Mouse (Mus musculus): ENCODE measurements around the gene 4930404H24Rik. TPM values are rescaled to one million over a fixed set of nuclear protein-coding genes. Genes with fewer than 3 reads are reported as not detected.
A peak's percentile ranks its signal among the peaks of the same experiment; 100 is the strongest.
"Not testable (repeated sequence)": the region's sequence is repeated elsewhere in the genome, so short reads cannot be mapped to it uniquely, and the experiment has no call there.

The 4930404H24Rik gene
- polyA plus RNA-seq, 1 experiment from 2014 or later = not detected

GRCm38 (mm10) chr2:153483118-153483983 is 9.2 kb upstream of the 4930404H24Rik start:
- no peaks in the 10 kb centered on the region for H3K36me3 ChIP-seq (replicated peaks)
- H3K27ac ChIP-seq = peak overlapping the region; percentile 77
- peaks cover 38% of the 10 kb centered on the region for H3K4me1 ChIP-seq
- H3K27me3 ChIP-seq (ENCODE audit: poor library complexity, severe bottlenecking) = peaks cover 47% of the 10 kb centered on the region
- H3K4me3 ChIP-seq = peak overlapping the region; percentile 29
- H3K9me3 ChIP-seq = no peaks in the 10 kb centered on the region
- DNase-seq (ENCODE audit: extremely low spot score, low spot score) = peak; percentile 41
- WGBS = 12% methylated on average over 20 of the region's 20 CpGs

- Histone ChIP-seq H3K9me3 (no peaks in the 10 kb centered on the region), H3K27me3 (ENCODE audit: poor library complexity, severe bottlenecking) (peaks cover 54% of the 10 kb centered on the region), H3K27ac (peak overlapping the region; percentile 77), H3K4me3 (no peak overlapping the region), H3K4me1 (peaks cover 32% of the 10 kb centered on the region), H3K36me3 (replicated peaks) (no peaks in the 10 kb centered on the region)
- WGBS = 51% methylated on average over 4 of the region's 4 CpGs
- DNase-seq (ENCODE audit: extremely low spot score, low spot score) = no peak
These were observed 8.5 kb upstream of the 4930404H24Rik start for GRCm38 (mm10) chr2:153484071-153484470.

GRCm38 (mm10) chr2:153490116-153490515 is 2.5 kb upstream of the 4930404H24Rik start:
- no peaks in the 10 kb centered on the region for H3K9me3 ChIP-seq
- no peak overlapping the region for H3K27ac ChIP-seq
- peaks cover 71% of the 10 kb centered on the region for H3K27me3 ChIP-seq (ENCODE audit: poor library complexity, severe bottlenecking)
- H3K36me3 ChIP-seq (replicated peaks) = no peaks in the 10 kb centered on the region
- no peak for DNase-seq (ENCODE audit: extremely low spot score, low spot score)
- 80% methylated on average over 1 of the region's 1 CpGs for WGBS
- peaks cover 51% of the 10 kb centered on the region for H3K4me1 ChIP-seq
- H3K4me3 ChIP-seq = no peak overlapping the region

- 0 out of 2 replicates have a peak overlapping the region, but pooled peaks have one; percentile 87 for H3K27ac ChIP-seq
- no peaks in the 10 kb centered on the region for H3K9me3 ChIP-seq
- H3K4me3 ChIP-seq = no peak overlapping the region
- 12% methylated on average over 5 of the region's 5 CpGs for WGBS
- no peak for DNase-seq (ENCODE audit: extremely low spot score, low spot score)
- no peaks in the 10 kb centered on the region for H3K36me3 ChIP-seq (replicated peaks)
- H3K27me3 ChIP-seq (ENCODE audit: poor library complexity, severe bottlenecking) = peaks cover 74% of the 10 kb centered on the region
- peaks cover 56% of the 10 kb centered on the region for H3K4me1 ChIP-seq
These were observed 1.6 kb upstream of the 4930404H24Rik start for GRCm38 (mm10) chr2:153490940-153491339.

- peak overlapping the region; percentile 87 for H3K27ac ChIP-seq
- peak overlapping the region; percentile 73 for H3K4me3 ChIP-seq
These were observed 945 bp upstream of the 4930404H24Rik start for GRCm38 (mm10) chr2:153491512-153492178.

GRCm38 (mm10) chr2:153492179-153492517 is 442 bp upstream of the 4930404H24Rik start:
- Histone ChIP-seq H3K4me1 (peaks cover 68% of the 10 kb centered on the region), H3K27me3 (ENCODE audit: poor library complexity, severe bottlenecking) (peaks cover 86% of the 10 kb centered on the region), H3K27ac (peak overlapping the region; percentile 87)

More at GRCm38 (mm10) chr2:153491512-153492178, 945 bp upstream of the 4930404H24Rik start:
- WGBS = 12% methylated on average over 18 of the region's 18 CpGs
- DNase-seq (ENCODE audit: extremely low spot score, low spot score) = no peak
- Histone ChIP-seq H3K27me3 (ENCODE audit: poor library complexity, severe bottlenecking) (peaks cover 81% of the 10 kb centered on the region), H3K9me3 (no peaks in the 10 kb centered on the region), H3K4me1 (peaks cover 63% of the 10 kb centered on the region), H3K36me3 (replicated peaks) (no peaks in the 10 kb centered on the region)

GRCm38 (mm10) chr2:153493393-153493731 is 772 bp downstream of the 4930404H24Rik start:
- 22% methylated on average over 2 of the region's 2 CpGs for WGBS
- H3K27me3 ChIP-seq (ENCODE audit: poor library complexity, severe bottlenecking) = peaks cover 95% of the 10 kb centered on the region
- H3K4me1 ChIP-seq = peaks cover 79% of the 10 kb centered on the region

More at GRCm38 (mm10) chr2:153492179-153492517, 442 bp upstream of the 4930404H24Rik start:
- Histone ChIP-seq H3K4me3 (peak overlapping the region; percentile 73), H3K9me3 (no peaks in the 10 kb centered on the region), H3K36me3 (replicated peaks) (no peaks in the 10 kb centered on the region)
- under 1% methylated on average over 24 of the region's 24 CpGs for WGBS
- peak; percentile 52 for DNase-seq (ENCODE audit: extremely low spot score, low spot score)

GRCm38 (mm10) chr2:153493781-153494292 is 1.2 kb downstream of the 4930404H24Rik start:
- H3K27me3 ChIP-seq (ENCODE audit: poor library complexity, severe bottlenecking) = peaks cover 95% of the 10 kb centered on the region
- H3K9me3 ChIP-seq = no peaks in the 10 kb centered on the region
- peaks cover 83% of the 10 kb centered on the region for H3K4me1 ChIP-seq
- H3K4me3 ChIP-seq = peak overlapping the region; percentile 25
- DNase-seq (ENCODE audit: extremely low spot score, low spot score) = no peak
- 11% methylated on average over 6 of the region's 6 CpGs for WGBS
- no peaks in the 10 kb centered on the region for H3K36me3 ChIP-seq (replicated peaks)
- peak overlapping the region; percentile 87 for H3K27ac ChIP-seq

More at GRCm38 (mm10) chr2:153493393-153493731, 772 bp downstream of the 4930404H24Rik start:
- H3K9me3 ChIP-seq = no peaks in the 10 kb centered on the region
- peak overlapping the region; percentile 73 for H3K4me3 ChIP-seq
- H3K27ac ChIP-seq = peak overlapping the region; percentile 87
- H3K36me3 ChIP-seq (replicated peaks) = no peaks in the 10 kb centered on the region
- no peak for DNase-seq (ENCODE audit: extremely low spot score, low spot score)

- peak overlapping the region; percentile 25 for H3K4me3 ChIP-seq
These were observed 1.8 kb downstream of the 4930404H24Rik start for GRCm38 (mm10) chr2:153494293-153494811.

GRCm38 (mm10) chr2:153495391-153495790 is 2.8 kb downstream of the 4930404H24Rik start:
- H3K27me3 ChIP-seq (ENCODE audit: poor library complexity, severe bottlenecking) = peaks cover 82% of the 10 kb centered on the region
- H3K27ac ChIP-seq = peak overlapping the region; percentile 84; the same call in 1 of the 2 replicates
- not testable (repeated sequence) for DNase-seq (ENCODE audit: extremely low spot score, low spot score); H3K36me3 ChIP-seq (replicated peaks); H3K9me3 ChIP-seq; H3K4me3 ChIP-seq
- H3K4me1 ChIP-seq = peaks cover 83% of the 10 kb centered on the region
- 93% methylated on average over 4 of the region's 4 CpGs for WGBS

More at GRCm38 (mm10) chr2:153494293-153494811, 1.8 kb downstream of the 4930404H24Rik start:
- no peak for DNase-seq (ENCODE audit: extremely low spot score, low spot score)
- Histone ChIP-seq H3K27ac (peak overlapping the region; percentile 87), H3K27me3 (ENCODE audit: poor library complexity, severe bottlenecking) (peaks cover 91% of the 10 kb centered on the region), H3K9me3 (no peaks in the 10 kb centered on the region), H3K4me1 (peaks cover 87% of the 10 kb centered on the region), H3K36me3 (replicated peaks) (no peaks in the 10 kb centered on the region)
- 25% methylated on average over 9 of the region's 9 CpGs for WGBS

- WGBS = 75% methylated on average over 4 of the region's 4 CpGs
- peaks cover 82% of the 10 kb centered on the region for H3K27me3 ChIP-seq (ENCODE audit: poor library complexity, severe bottlenecking)
- no peak for DNase-seq (ENCODE audit: extremely low spot score, low spot score)
- H3K27ac ChIP-seq = peak overlapping the region; percentile 84
- peaks cover 79% of the 10 kb centered on the region for H3K4me1 ChIP-seq
- no peaks in the 10 kb centered on the region for H3K36me3 ChIP-seq (replicated peaks)
- H3K9me3 ChIP-seq = no peaks in the 10 kb centered on the region
- no peak overlapping the region for H3K4me3 ChIP-seq
These were observed 3.2 kb downstream of the 4930404H24Rik start for GRCm38 (mm10) chr2:153495818-153496217.

- Histone ChIP-seq H3K27ac (peak overlapping the region; percentile 84), H3K4me1 (peaks cover 79% of the 10 kb centered on the region), H3K36me3 (replicated peaks) (no peaks in the 10 kb centered on the region), H3K4me3 (no peak overlapping the region), H3K27me3 (ENCODE audit: poor library complexity, severe bottlenecking) (peaks cover 82% of the 10 kb centered on the region), H3K9me3 (no peaks in the 10 kb centered on the region)
- WGBS = 90% methylated on average over 6 of the region's 6 CpGs
- no peak for DNase-seq (ENCODE audit: extremely low spot score, low spot score)
These were observed 3.7 kb downstream of the 4930404H24Rik start for GRCm38 (mm10) chr2:153496301-153496700.

Data from forebrain, embryonic 10.5 days (tissue).